Comparison of ENCODE assay signal across 15 mouse cellular contexts in genomic region chr10:8969016-8969415, GRCm38 (mm10).
DNase-seq lines count a peak whose midpoint lies in the region; ATAC-seq and TF ChIP-seq lines count a peak whose summit lies in the region.
"Had no signal": no experiment of that assay in that cellular context is flagged by ENCODE, and none has a peak within 500 bp of the region (broad histone marks: within the 10 kb centered on the region; RNA-seq: fewer than 3 reads in every experiment).

No protein-coding gene starts in this region.

- WGBS in embryonic facial prominence, embryonic 14.5 days = 80% methylated on average over 5 of the region's 5 CpGs
- WGBS in embryonic facial prominence, embryonic 10.5 days = 73% methylated on average over 5 of the region's 5 CpGs
- WGBS in heart, embryonic 16.5 days = 59% methylated on average over 5 of the region's 5 CpGs
- 45% methylated on average over 5 of the region's 5 CpGs for WGBS in lung, embryonic 14.5 days
- 67% methylated on average over 5 of the region's 5 CpGs for WGBS in lung, adult 2 months
- 54% methylated on average over 5 of the region's 5 CpGs for WGBS in stomach, embryonic 16.5 days

- no peak overlapping the region for H3K4me2 ChIP-seq in embryonic facial prominence, embryonic 14.5 days (ENCODE audit: low read depth, low read length)
- H3K4me2 ChIP-seq in heart, embryonic 16.5 days (ENCODE audit: low read depth, low read length) = no peak overlapping the region
- no peak overlapping the region for H3K4me2 ChIP-seq in lung, embryonic 14.5 days
- no peak overlapping the region for H3K4me2 ChIP-seq in stomach, embryonic 16.5 days (ENCODE audit: low read depth, low read length)
- H3K4me2 ChIP-seq: forebrain, embryonic 13.5 days; liver, embryonic 13.5 days; midbrain, embryonic 15.5 days had no signal

- TF ChIP-seq CTCF in lung, embryonic 14.5 days (IDR thresholded peaks at IDR 0.05; ENCODE audit: low read depth) = no peak
- TF ChIP-seq CTCF in lung, adult 2 months (IDR thresholded peaks at IDR 0.05; ENCODE audit: insufficient read depth, low read length) = no peak

- no peak for ATAC-seq in embryonic facial prominence, embryonic 14.5 days (ENCODE audit: low read depth)
- no peak for ATAC-seq in heart, embryonic 16.5 days (replicated peaks; ENCODE audit: extremely low read depth, insufficient read depth, low FRiP score)
- no peak for ATAC-seq in lung, embryonic 14.5 days (ENCODE audit: insufficient read depth)
- ATAC-seq in stomach, embryonic 16.5 days (ENCODE audit: insufficient read depth, low FRiP score) = no peak
- ATAC-seq: forebrain, embryonic 13.5 days; inflammation-experienced regulatory T-cells, adult 6 months; midbrain, embryonic 15.5 days had no signal

- DNase-seq in embryonic facial prominence, embryonic 14.5 days (ENCODE audit: low spot score) = no peak
- no peak for DNase-seq in embryonic facial prominence, embryonic 10.5 days (ENCODE audit: low spot score)
- no peak for DNase-seq in heart, postnatal 14 days
- no peak for DNase-seq in lung, embryonic 14.5 days
- DNase-seq in lung, adult 2 months = no peak
- DNase-seq in Muller cell, postnatal 12 days (ENCODE audit: inconsistent ontology term) = no peak
- DNase-seq: adrenal gland, postnatal 25 days; cerebellum, adult 8-10 months; liver, embryonic 13.5 days had no signal

- H3K9ac ChIP-seq in embryonic facial prominence, embryonic 14.5 days (ENCODE audit: low read depth, low read length) = no peak overlapping the region
- no peak overlapping the region for H3K9ac ChIP-seq in heart, embryonic 16.5 days (ENCODE audit: low read length)
- H3K9ac ChIP-seq in lung, embryonic 14.5 days = no peak overlapping the region
- H3K9ac ChIP-seq in stomach, embryonic 16.5 days (ENCODE audit: low read length) = no peak overlapping the region
- H3K9ac ChIP-seq: forebrain, embryonic 13.5 days; liver, embryonic 13.5 days; midbrain, embryonic 15.5 days had no signal

- no peaks in the 10 kb centered on the region for H3K27me3 ChIP-seq in embryonic facial prominence, embryonic 14.5 days (replicated peaks; ENCODE audit: control insufficient read depth, insufficient read depth, low read length)
- no peaks in the 10 kb centered on the region for H3K27me3 ChIP-seq in embryonic facial prominence, embryonic 10.5 days (replicated peaks; ENCODE audit: low read depth, poor library complexity, severe bottlenecking)
- no peaks in the 10 kb centered on the region for H3K27me3 ChIP-seq in heart, embryonic 16.5 days (ENCODE audit: control insufficient read depth, insufficient read depth, low read length)
- H3K27me3 ChIP-seq in lung, embryonic 14.5 days (ENCODE audit: insufficient read depth, low read length) = no peaks in the 10 kb centered on the region
- H3K27me3 ChIP-seq in stomach, embryonic 16.5 days (ENCODE audit: control insufficient read depth, insufficient read depth, low read length) = no peaks in the 10 kb centered on the region
- H3K27me3 ChIP-seq: forebrain, embryonic 13.5 days; liver, embryonic 13.5 days; midbrain, embryonic 15.5 days had no signal

- H3K36me3 ChIP-seq in embryonic facial prominence, embryonic 14.5 days (ENCODE audit: control insufficient read depth, insufficient read depth, low read length) = no peaks in the 10 kb centered on the region
- no peaks in the 10 kb centered on the region for H3K36me3 ChIP-seq in embryonic facial prominence, embryonic 10.5 days (replicated peaks)
- H3K36me3 ChIP-seq in heart, embryonic 16.5 days (ENCODE audit: control insufficient read depth, insufficient read depth) = no peaks in the 10 kb centered on the region
- H3K36me3 ChIP-seq in lung, embryonic 14.5 days (ENCODE audit: insufficient read depth) = no peaks in the 10 kb centered on the region
- no peaks in the 10 kb centered on the region for H3K36me3 ChIP-seq in stomach, embryonic 16.5 days (ENCODE audit: control insufficient read depth, insufficient read depth, low read length)
- H3K36me3 ChIP-seq: liver, embryonic 13.5 days; midbrain, embryonic 15.5 days had no signal

- intact Hi-C loops in heart, postnatal 14 days (cut with DNase I) = loop anchor here (2.0 to 5.0 kb wide), 3 partner anchors 32 to 108 kb away; partner anchors contain the start of gene Sash1

- TF ChIP-seq POLR2A in lung, adult 2 months (IDR thresholded peaks at IDR 0.05; ENCODE audit: borderline replicate concordance, extremely low read depth, low read depth, low read length) = no peak

- no peaks in the 10 kb centered on the region for H3K9me3 ChIP-seq in embryonic facial prominence, embryonic 14.5 days (ENCODE audit: control insufficient read depth, low read length)
- no peaks in the 10 kb centered on the region for H3K9me3 ChIP-seq in embryonic facial prominence, embryonic 10.5 days
- H3K9me3 ChIP-seq in heart, embryonic 16.5 days (replicated peaks; ENCODE audit: control insufficient read depth, low read length) = no peaks in the 10 kb centered on the region
- H3K9me3 ChIP-seq in lung, embryonic 14.5 days (ENCODE audit: low read depth, low read length) = no peaks in the 10 kb centered on the region
- H3K9me3 ChIP-seq in stomach, embryonic 16.5 days (replicated peaks; ENCODE audit: control insufficient read depth, low read length) = no peaks in the 10 kb centered on the region
- H3K9me3 ChIP-seq: forebrain, embryonic 13.5 days; liver, embryonic 13.5 days; midbrain, embryonic 15.5 days had no signal

- peaks cover 36% of the 10 kb centered on the region for H3K4me1 ChIP-seq in embryonic facial prominence, embryonic 14.5 days (ENCODE audit: control insufficient read depth, insufficient read depth, low read length)
- peaks cover 20% of the 10 kb centered on the region for H3K4me1 ChIP-seq in embryonic facial prominence, embryonic 10.5 days
- H3K4me1 ChIP-seq in heart, embryonic 16.5 days (ENCODE audit: control insufficient read depth, insufficient read depth, low read length) = peaks cover 23% of the 10 kb centered on the region
- H3K4me1 ChIP-seq in lung, embryonic 14.5 days (ENCODE audit: insufficient read depth) = peaks cover 13% of the 10 kb centered on the region; the same call in 1 of the 2 replicates
- peaks cover 3% of the 10 kb centered on the region; the same call in 1 of the 2 replicates for H3K4me1 ChIP-seq in lung, adult 2 months (ENCODE audit: control insufficient read depth, insufficient read depth, low read length)
- H3K4me1 ChIP-seq in stomach, embryonic 16.5 days (ENCODE audit: control insufficient read depth, insufficient read depth, low read length) = peaks cover 19% of the 10 kb centered on the region
- H3K4me1 ChIP-seq: liver, embryonic 13.5 days had no signal

- H3K27ac ChIP-seq in embryonic facial prominence, embryonic 14.5 days (replicated peaks; ENCODE audit: low read depth, low read length) = peak overlapping the region; percentile 63; the same call in 1 of the 2 replicates
- H3K27ac ChIP-seq in embryonic facial prominence, embryonic 10.5 days (replicated peaks) = no peak overlapping the region
- H3K27ac ChIP-seq in heart, embryonic 16.5 days (ENCODE audit: low read length) = peak overlapping the region; percentile 70
- H3K27ac ChIP-seq in lung, embryonic 14.5 days (ENCODE audit: low read depth) = peak overlapping the region; percentile 30; the same call in 1 of the 2 replicates
- peak overlapping the region; percentile 76; the same call in 1 of the 2 replicates for H3K27ac ChIP-seq in stomach, embryonic 16.5 days (ENCODE audit: low read length)
- H3K27ac ChIP-seq: forebrain, embryonic 13.5 days; liver, embryonic 13.5 days; macrophage had no signal

- no peak overlapping the region for H3K4me3 ChIP-seq in embryonic facial prominence, embryonic 14.5 days (ENCODE audit: low read depth, low read length)
- H3K4me3 ChIP-seq in embryonic facial prominence, embryonic 10.5 days = no peak overlapping the region
- H3K4me3 ChIP-seq in heart, embryonic 16.5 days (ENCODE audit: low read length) = no peak overlapping the region
- H3K4me3 ChIP-seq in lung, embryonic 14.5 days (ENCODE audit: low read depth, low read length) = no peak overlapping the region
- H3K4me3 ChIP-seq in lung, adult 2 months (replicated peaks; ENCODE audit: extremely low read depth, low read depth, low read length) = no peak overlapping the region
- no peak overlapping the region for H3K4me3 ChIP-seq in stomach, embryonic 16.5 days (replicated peaks; ENCODE audit: low read length)
- H3K4me3 ChIP-seq: forebrain, embryonic 13.5 days; liver, embryonic 13.5 days; midbrain, embryonic 15.5 days had no signal
